ENCODE assay signal across 9 mouse cellular contexts in the genomic region with DNA sequence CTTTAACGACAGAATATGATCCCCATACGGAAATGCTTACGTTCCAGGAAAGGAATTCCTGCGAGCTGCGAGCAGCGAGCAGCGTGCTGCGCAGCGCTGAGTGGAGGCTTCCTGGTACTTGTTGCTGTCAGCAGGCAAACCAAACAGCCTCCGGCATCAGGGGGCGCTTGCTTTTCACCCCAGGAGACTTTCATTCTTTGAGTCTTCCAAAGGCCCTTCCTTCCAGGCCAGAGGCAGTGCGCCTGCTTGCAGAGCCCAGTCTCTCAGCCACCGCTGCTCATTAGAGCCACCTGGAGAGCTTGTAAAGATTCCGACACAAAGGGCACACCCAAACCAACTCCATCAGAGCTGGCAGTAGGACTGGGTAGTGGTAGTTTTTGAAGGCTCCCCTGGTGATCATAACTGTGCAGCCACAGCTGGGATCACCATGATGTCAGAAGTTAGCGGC. TPM values are rescaled to one million over a fixed set of nuclear protein-coding genes. Genes with fewer than 3 reads are reported as not detected.
DNase-seq lines count a peak whose midpoint lies in the region; ATAC-seq and TF ChIP-seq lines count a peak whose summit lies in the region.
"Had no signal": no experiment of that assay in that cellular context is flagged by ENCODE, and none has a peak within 500 bp of the region (broad histone marks: within the 10 kb centered on the region; RNA-seq: fewer than 3 reads in every experiment).

No protein-coding gene starts in this region.

- peak; percentile 90 for DNase-seq in lung, embryonic 14.5 days
- no peak for DNase-seq in lung, adult 18-20 months
- peak; percentile 85 for DNase-seq in hindlimb bud, embryonic 11.5 days (ENCODE audit: extremely low spot score, low read depth, low spot score)
- peak; percentile 26 for DNase-seq in midbrain, postnatal 0 days (ENCODE audit: low spot score)
- no peak for DNase-seq in adrenal gland, postnatal 14 days
- DNase-seq in testis, postnatal 14 days (ENCODE audit: low spot score): no peak

- TF ChIP-seq POLR2A in embryonic fibroblast, embryonic 13.5 days (IDR thresholded peaks at IDR 0.05; ENCODE audit: low read depth, low read length): no peak

- WGBS in lung, embryonic 14.5 days: 8% methylated on average over 15 of the region's 15 CpGs
- 11% methylated on average over 15 of the region's 15 CpGs for WGBS in midbrain, postnatal 0 days

- ATAC-seq in lung, embryonic 14.5 days (ENCODE audit: insufficient read depth): peak; percentile 88
- ATAC-seq in midbrain, postnatal 0 days (ENCODE audit: low FRiP score): no peak
- no peak for ATAC-seq in CD4-positive, CD25-positive, alpha-beta regulatory T cell, adult 4 months

- H3K9ac ChIP-seq in lung, embryonic 14.5 days: peak overlapping the region; percentile 13
- no peak overlapping the region for H3K9ac ChIP-seq in midbrain, postnatal 0 days (replicated peaks; ENCODE audit: low read length, poor library complexity, severe bottlenecking)

- H3K27me3 ChIP-seq in lung, embryonic 14.5 days (ENCODE audit: insufficient read depth, low read length): no peaks in the 10 kb centered on the region
- peaks cover 11% of the 10 kb centered on the region; the same call in 1 of the 2 replicates for H3K27me3 ChIP-seq in midbrain, postnatal 0 days (ENCODE audit: insufficient read depth, low read length)

- H3K9me3 ChIP-seq in lung, embryonic 14.5 days (ENCODE audit: low read depth, low read length): no peaks in the 10 kb centered on the region
- H3K9me3 ChIP-seq in midbrain, postnatal 0 days (ENCODE audit: low read length): no peaks in the 10 kb centered on the region

- no peak overlapping the region for H3K4me3 ChIP-seq in lung, embryonic 14.5 days (ENCODE audit: low read depth, low read length)
- H3K4me3 ChIP-seq in embryonic fibroblast, embryonic 13.5 days (ENCODE audit: insufficient read depth, low read length): 0 out of 2 replicates have a peak overlapping the region, but pooled peaks have one; percentile 7
- peak overlapping the region; percentile 23 for H3K4me3 ChIP-seq in midbrain, postnatal 0 days (ENCODE audit: low read depth, low read length)

- TF ChIP-seq CTCF in lung, embryonic 14.5 days (IDR thresholded peaks at IDR 0.05; ENCODE audit: low read depth): peak; percentile 19; the same call in 1 of the 2 replicates
- no peak for TF ChIP-seq CTCF in embryonic fibroblast, embryonic 13.5 days (IDR thresholded peaks at IDR 0.05; ENCODE audit: borderline replicate concordance, insufficient read depth, low read length)
- peak; percentile 12; the same call in 1 of the 2 replicates for TF ChIP-seq CTCF in midbrain, postnatal 0 days (IDR thresholded peaks at IDR 0.05)

- H3K36me3 ChIP-seq in lung, embryonic 14.5 days (ENCODE audit: insufficient read depth): no peaks in the 10 kb centered on the region
- H3K36me3 ChIP-seq in midbrain, postnatal 0 days (ENCODE audit: insufficient read depth, low read length): no peaks in the 10 kb centered on the region

- peak overlapping the region; percentile 61 for H3K4me2 ChIP-seq in lung, embryonic 14.5 days
- H3K4me2 ChIP-seq in midbrain, postnatal 0 days (ENCODE audit: low read depth, low read length, poor library complexity, severe bottlenecking): peak overlapping the region; percentile 41

- H3K27ac ChIP-seq in lung, embryonic 14.5 days (ENCODE audit: low read depth): 0 out of 2 replicates have a peak overlapping the region, but pooled peaks have one; percentile 32
- H3K27ac ChIP-seq in embryonic fibroblast, embryonic 13.5 days (ENCODE audit: insufficient read depth, low read length): no peak overlapping the region
- no peak overlapping the region for H3K27ac ChIP-seq in midbrain, postnatal 0 days (ENCODE audit: low read depth, low read length)
- H3K27ac ChIP-seq: macrophage had no signal

- H3K4me1 ChIP-seq in lung, embryonic 14.5 days (ENCODE audit: insufficient read depth): peaks cover 7% of the 10 kb centered on the region; the same call in 1 of the 2 replicates
- 0 out of 2 replicates have a peak, but pooled peaks cover 3% of the 10 kb centered on the region for H3K4me1 ChIP-seq in embryonic fibroblast, embryonic 13.5 days (ENCODE audit: control insufficient read depth, insufficient read depth, low read length)
- H3K4me1 ChIP-seq in midbrain, postnatal 0 days (ENCODE audit: insufficient read depth, low read length): 0 out of 2 replicates have a peak, but pooled peaks cover 5% of the 10 kb centered on the region

RNA-seq across cellular contexts. Expression of a gene that starts 48.9 kb away (rescaled TPM):
- polyA plus RNA-seq in lung, embryonic 14.5 days (2014; fragmentation: Nextera tagmentation; extraction: Ambion mirVana): 0.22 and 0.42 TPM in 2 replicates
- polyA plus RNA-seq in embryonic fibroblast, embryonic 13.5 days (2011; ENCODE audit: insufficient read length, low read depth, missing spikeins): not detected in 2 replicates
- 0.76 and 0.82 TPM in 2 replicates for total RNA-seq in midbrain, postnatal 0 days (2014; rRNA removed)
- 0.25 TPM in 1 of 2 replicates, not detected in the other for polyA plus RNA-seq in midbrain, postnatal 0 days (2015; fragmentation: Nextera tagmentation; extraction: Ambion mirVana)
- polyA plus RNA-seq in CD4-positive, CD25-positive, alpha-beta regulatory T cell, adult 4 months (2017; shearing (Covaris generic)): not detected
- not detected in 2 replicates for total RNA-seq in adrenal gland, postnatal 14 days (2021)
- polyA plus RNA-seq: macrophage had no signal

Comparison
In these comparisons a context has a peak if more than half of its experiments do, and no peak if none do; other contexts are left out.
1. DNase-seq: peak in lung, embryonic 14.5 days (single experiment), hindlimb bud, embryonic 11.5 days (single experiment) and midbrain, postnatal 0 days (single experiment); none in lung, adult 18-20 months (0 of 2), adrenal gland, postnatal 14 days (single experiment) and testis, postnatal 14 days (single experiment).